Mouse (Mus musculus) kidney, adult 8-10 months (tissue): ENCODE measurements at regions not wholly inside any gene's neighbourhood (a gene's known extent, or its start where the extent isn't known, plus 50 kb on each side); places are given as distances from the start of the nearest gene placed in this dataset.
A peak's percentile ranks its signal among the peaks of the same experiment; 100 is the strongest.

ENCODE experiments used
- DNase-seq, 2 experiments: peaks; one replicate each; pipeline ENCODE4 v3.0.0; 2022

DNA sequence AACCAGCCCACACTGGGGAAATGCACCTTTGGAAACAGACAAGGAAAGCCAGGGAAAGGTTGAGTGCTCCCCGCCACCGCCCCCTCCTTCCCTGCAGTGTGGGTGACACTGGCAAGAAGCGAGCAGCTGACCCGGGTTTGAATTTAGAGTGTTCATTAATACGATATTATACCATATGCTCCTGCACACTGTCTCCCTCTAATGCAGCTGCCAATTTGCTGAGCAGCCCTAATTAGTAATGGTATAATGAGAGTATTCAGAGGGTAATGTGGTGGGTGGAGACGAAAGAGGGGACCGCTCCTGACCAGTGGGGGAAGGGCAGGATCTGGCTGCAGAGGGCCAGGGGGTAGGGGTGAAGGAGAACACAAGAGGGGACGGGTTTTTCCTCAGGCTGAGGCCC lies 111.9 kb upstream of the Lhx1 start:
- DNase-seq: no peak

DNA sequence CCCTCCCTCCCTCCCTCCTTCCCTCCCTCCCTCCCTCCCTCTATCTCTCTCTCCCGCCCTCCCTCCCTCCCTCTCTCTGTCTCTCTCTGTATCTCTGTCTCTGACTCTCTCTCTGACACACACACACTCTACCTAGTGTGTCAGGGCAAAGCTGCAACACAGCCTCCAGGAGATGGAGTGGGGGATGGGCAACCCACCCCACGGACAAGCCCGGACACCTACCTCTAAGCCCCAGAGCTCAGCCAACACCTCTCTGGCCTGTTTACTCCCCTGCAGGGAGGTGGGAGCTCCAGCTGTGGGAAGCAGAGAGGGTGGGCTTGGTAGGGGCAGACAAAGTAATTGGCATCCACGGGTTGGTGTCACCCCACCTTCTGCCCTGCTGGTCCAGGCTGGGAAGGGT lies 109.7 kb upstream of the Lhx1 start:
- no peak for DNase-seq

DNA sequence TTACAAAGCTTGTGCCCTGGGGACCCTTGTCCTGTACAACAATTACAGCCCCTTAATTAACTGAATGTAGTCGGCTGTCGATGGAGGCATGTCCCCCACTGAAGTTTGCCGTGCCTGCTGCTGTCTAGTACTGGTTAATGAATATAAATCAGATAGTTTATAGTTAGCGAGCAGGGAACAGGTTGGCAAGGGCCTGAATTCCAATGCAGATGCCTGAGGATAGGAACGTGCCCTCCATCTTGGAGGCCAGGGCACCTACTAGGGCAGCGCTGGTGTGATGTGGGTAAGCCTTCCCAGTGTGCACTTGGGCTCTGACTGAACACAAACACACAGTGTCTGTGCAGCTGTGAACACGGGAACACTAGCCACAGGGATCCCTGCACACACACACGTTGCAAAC lies 108.0 kb upstream of the Lhx1 start:
- DNase-seq: peak; percentile 63 to 83

DNA sequence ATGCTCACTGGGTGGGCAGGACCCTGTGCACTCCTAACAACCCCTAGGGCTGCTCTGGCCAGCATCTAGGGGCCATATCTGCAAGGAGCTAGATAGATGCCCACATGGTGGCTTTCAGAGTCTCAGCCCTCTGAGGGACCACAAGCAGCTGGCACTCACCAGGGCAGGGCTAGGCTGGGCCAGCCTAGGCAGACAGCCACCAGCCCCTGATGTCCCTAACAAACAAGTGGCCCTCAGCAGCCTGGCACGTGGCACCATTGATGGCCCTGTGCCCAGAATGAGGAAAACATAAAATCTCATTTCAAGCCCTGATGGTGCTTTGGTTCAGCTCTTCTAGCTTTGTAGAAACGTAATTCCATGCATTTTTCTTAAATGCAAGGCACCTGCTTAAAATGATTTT lies 102.8 kb upstream of the Lhx1 start:
- peak; percentile 71 to 78 for DNase-seq

DNA sequence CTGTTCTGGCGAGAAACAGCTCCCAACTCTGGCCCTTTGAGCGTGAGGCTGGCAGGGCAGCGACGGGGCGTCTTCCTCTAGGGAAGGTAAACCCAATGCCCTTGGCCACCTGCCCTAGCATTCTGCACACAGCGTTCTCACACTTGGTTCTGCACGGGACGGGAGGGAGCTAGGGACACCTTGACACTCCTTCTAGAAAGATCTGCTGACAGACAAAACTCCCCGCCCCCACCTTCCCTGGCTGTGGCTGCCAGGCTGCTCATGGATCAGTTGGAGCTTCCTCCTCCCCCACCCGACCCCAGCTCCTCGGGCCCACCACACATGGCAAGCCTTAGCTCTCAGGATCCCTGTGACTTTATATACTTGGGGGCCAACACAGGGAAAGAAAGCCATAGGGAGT lies 102.3 kb upstream of the Lhx1 start:
- DNase-seq: peak; percentile 51 to 57

DNA sequence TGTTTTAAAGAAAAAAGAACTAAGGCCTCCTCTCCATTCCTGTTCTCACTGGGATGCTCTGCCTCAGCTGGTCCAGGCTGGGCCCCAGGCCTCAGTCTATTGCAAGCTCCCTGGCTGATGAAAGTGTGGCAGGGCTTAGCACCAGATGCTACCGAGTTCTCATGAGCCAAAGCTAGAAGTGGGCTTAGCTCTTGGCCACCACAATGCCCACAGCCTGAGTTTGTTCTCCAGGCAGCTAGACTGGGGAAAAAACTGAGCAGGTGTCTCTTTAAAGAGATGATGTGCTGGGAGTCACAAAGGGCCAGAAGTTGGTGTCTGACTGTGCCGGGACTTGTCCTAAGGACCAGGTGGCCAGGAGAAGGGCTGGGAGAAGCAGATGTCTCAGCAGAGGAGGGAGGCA lies 101.9 kb upstream of the Lhx1 start:
- no peak for DNase-seq

DNA sequence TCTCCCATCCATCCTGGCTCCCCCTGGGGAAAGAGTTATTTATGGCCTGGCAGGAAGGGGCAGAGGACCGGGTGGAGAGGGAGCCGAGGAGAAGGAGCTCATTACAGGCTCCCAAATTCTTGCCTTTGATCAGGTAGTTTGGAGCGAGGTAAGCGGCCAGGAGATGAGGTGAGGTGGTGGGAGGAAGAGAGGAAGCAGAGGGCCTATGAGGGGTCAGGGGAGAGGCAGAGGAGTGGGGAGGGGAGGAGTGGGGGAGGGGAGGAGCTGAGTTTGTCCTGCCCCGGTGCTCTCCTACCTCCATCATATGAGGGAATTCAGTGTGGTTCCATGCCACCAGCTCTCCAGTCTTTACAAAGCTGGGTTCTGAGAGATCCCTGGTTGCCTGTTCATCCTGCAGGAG lies 98.8 kb upstream of the Lhx1 start:
- DNase-seq: no peak

DNA sequence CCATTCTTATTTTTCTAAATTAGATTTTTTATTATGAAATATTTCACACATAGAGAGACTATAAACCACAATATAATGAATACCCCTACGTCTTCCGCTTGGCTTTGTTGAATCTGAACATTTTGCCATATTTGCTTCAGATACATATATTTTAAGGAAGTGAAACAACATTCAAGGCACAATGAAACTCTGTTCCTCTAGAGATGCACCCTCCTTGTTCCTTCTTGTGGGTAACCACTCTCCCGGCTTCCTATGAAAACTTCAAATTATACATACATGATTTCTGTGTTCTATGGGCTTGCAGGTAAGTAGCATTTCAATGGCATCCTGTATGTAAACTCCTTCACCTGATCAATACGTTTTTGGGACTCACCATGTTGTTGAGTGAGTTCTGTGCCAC lies 94.4 kb upstream of the Lhx1 start:
- DNase-seq: no peak

DNA sequence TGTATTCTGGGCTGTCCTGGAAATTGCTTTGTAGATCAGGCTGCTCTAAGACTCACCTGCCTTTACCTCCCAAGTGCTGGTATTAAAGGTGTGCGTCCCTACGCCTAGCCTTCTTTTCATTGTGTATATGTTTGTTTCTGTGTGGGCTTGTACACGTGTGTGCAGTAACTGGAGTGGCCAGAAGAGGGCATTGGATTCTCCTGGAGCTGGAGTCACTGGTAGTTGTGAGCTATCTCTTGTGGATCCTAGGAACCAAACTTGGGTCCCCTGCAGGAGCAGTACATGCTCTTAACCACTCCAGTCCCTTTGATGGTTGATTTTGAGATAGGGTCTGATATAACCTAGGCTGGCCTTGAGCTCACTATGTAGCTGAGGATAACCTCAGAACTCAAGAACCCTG lies 93.2 kb upstream of the Lhx1 start:
- DNase-seq: no peak

DNA sequence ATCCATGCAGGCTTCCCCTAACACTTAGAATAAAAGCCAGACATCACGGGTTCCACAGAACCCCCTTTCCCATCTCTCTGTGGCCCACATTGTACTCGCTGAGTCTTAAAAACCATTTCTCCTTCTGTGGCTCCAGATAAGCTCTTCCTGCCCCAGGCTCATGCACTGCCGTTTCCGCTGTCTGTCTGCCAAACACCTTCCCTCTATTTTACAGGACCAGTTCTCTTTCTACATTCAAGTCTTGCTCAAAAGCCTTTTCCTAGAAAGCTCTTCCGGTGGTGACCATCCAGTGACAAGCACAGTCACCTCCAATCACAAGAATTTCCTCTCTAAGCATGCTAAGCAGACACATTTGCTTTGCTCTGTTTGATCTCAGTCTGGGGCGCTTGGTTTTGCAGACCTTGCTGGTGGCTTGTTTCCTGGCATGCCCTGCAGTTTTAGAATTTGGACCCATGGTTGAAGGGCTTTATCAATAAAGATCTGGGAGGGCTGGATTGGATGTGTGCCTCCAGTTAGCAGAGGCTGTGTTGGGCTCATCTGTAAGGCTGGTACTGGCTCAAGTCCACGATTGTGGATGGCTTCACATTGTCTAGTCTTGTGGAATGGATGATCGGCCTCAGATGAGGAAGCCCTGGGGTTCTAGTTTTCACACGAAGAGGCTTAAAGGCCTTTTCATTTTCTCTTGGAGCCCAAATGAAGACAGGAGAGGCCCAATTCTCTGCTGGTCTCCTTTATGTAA lies 87.8 kb upstream of the Lhx1 start:
- no peak for DNase-seq

DNA sequence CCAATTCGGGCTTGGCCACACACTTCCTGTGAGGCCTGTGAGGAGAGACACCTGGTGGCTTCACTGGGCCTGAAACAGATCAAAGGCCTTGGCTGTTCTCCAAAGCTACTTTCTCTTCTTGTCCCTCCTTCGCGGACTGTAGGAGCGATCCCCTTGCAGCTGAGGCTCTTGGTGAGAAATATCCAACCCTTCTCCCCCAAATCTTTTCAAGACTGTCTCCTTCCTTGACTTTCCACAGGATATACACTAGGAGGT lies 86.2 kb upstream of the Lhx1 start:
- DNase-seq: peak in 1 of 2 experiments; percentile 17

DNA sequence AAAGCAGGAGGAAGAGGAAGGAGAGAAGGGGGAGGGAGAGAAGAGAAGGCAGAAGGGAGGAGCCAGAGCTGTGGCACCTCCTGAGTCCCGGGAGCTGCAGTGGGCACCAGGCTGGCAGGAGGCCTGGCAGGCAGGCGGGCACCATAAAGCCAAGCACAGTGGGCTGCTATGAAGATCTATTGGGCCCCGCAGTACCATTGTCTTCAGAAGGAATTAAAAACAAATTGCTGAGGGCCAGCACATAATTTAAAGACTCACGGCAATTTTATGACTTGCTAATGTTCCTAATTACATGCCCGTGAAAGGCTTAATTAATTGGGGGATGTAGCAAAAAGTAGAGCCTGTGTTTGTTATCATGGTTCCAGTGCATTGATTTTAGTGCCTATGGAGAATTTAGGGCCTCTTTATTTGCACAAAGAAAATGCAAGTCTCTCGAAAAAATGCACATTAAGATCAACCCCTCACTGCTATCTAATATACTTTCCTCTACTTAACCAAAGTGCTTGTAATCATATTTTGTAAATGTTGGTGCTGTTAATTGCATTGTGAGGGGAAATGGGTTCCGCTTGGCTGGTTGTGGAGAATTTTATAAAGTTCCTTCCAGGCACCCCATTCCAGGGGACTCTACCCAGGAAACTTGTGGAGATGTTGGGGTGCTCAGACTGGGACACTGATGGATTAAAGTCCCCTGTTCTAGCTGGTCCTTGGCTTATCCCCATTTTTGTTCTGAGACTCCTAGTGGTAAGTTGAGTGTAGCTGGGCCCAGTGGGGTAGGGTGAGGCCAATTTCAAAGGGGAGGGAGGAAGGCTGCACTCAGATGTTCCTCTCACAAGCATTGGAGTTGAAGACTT lies 85.7 kb upstream of the Lhx1 start:
- DNase-seq: no peak

DNA sequence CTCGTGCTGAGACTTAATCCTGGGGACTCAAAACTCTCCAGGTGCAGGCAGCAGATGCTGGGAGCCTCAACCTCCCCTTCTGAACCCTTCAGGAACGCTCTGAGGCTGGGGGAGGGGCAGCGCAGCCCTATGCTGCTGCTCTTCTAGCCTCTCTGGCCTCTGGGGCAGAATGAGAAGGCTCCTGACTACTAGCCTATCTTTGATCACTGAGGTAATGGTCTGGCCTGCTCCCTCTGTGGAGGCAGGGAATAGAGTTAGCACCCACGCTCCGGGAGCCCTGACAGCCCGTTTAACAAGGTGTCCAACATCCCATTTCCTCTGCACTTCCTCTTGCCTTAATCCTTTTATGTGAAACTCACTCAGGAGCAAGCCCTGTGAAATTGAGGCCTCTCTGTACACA lies 79.4 kb upstream of the Lhx1 start:
- no peak for DNase-seq

DNA sequence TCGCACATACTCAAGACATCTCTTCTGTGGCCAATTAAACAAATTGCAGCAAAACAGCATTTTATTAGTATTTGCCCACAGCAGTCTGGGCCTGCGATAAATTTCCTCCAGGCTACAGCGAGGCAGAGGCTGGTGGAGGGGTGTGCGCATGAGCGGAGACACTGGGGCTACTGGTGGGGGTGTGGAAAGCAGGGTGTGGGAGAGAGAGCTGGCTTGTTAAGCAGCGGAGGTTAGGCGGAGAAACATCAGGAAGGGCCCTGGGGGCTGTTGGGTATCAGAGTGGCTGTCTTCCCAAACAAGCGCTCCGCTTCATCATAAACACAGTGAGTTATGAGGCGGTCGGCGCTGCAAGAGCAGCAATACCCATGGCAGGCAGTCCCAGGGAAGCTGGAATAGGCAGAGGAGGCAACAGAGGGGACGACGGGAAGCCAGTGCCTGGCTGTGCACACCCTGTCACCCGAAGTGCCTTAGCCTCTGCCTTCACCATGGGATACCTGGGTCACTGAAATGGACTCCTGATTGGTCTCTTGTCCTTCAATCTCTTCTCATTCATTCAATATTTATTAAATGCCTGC lies 74.0 kb upstream of the Lhx1 start:
- no peak for DNase-seq

DNA sequence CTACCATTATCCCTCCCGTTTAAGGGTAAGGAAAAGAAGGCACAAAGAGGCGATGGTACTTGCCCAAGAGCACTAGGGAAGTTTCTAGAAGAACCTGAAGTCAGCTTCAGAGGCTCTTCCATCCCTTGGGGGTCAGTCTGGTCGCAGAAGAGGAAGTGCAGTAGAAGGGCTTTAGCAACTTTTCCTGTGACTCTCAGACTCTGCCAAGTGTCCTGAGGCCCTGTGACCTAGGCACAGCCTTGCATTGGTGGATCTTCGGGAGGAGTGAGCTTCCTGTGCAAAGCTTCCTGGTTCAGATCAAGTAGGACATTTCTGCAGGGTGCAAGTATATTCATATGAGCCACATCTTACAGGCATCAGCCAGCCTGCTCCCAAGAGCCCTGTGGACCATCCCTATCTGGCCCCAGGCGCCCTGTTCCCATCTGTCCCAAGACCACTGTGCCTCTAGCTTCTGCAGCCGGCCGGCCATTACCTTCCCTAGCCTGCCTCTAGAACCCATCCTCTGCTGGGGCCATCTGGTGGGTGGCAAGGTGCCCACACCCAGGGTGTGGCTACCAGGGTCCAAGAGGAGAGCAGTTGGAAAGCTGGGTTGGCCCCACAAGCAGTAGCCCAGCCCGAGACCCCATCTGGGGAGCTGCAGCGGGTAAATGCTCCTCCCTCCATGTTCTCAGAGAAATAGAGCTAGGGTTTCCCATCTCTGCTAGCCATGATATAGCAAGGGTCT lies 72.4 kb upstream of the Lhx1 start:
- no peak for DNase-seq

DNA sequence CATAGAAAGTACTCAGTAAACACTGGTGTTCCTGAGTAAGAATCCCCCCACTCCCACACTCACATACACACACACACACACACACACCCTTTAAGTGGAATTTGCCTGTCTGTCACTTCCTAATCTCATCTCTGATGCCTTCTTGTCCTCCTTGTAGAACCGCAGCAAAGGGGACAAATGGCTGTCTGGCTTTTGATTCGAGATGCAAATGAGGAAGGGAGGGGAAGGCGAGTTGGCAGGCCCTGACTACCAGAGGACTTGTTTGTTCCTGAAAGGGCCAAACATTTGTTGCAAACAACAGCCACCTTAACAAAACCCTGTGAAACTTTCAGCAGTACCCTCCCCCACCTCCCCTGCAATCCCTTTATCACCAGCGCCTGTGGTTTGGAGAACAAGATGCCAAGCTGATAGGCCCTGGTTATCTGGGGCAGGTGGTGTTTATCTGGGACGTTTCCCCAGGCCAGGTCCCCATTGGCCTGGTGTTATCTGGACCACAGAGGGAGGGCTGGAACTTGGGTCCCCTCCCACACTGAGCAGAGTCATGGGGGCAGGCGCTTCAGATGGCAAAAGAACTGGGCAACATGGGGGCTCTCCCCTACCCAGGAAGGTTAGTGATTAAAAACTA lies 67.5 kb upstream of the Lhx1 start:
- no peak for DNase-seq

DNA sequence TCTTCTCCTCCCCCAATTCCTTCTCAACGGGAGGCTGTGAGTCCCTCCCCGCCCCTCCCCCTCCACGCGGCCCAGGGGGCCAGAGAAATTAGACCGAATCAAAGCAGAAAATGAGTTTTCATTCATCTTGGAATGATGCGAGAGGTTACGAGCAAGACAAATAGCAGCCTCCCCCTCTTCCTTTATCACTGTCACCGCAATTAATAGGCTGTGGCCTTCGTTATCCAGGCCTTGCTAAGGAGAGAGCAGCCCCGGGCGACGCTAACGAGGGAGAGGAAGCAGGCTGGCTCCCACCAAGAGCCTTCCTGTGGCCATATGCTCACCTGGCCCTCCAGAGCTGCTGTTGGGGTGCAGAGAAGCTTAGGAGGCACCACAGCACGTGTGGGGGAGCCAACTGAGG lies 61.8 kb upstream of the Lhx1 start:
- no peak for DNase-seq

DNA sequence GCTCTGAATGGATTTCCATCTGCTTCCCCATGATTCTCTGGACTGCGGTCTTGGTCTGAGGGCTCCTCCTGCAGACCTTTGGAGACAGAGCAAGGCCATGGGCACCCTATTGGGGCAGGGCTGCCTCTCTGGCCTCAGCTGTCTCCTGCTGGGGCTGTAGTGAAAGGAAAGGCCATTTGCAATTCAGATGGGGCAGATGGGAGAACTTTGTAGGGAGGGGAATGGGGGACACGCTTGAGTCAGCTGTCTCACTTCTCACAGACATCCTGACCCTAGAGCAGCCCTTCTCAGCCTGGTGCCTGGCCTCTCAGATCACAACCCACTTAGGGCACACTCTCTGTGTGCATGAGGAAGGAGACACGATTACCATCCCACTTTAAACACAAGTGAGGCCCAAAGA lies 60.3 kb upstream of the Lhx1 start:
- DNase-seq: no peak

DNA sequence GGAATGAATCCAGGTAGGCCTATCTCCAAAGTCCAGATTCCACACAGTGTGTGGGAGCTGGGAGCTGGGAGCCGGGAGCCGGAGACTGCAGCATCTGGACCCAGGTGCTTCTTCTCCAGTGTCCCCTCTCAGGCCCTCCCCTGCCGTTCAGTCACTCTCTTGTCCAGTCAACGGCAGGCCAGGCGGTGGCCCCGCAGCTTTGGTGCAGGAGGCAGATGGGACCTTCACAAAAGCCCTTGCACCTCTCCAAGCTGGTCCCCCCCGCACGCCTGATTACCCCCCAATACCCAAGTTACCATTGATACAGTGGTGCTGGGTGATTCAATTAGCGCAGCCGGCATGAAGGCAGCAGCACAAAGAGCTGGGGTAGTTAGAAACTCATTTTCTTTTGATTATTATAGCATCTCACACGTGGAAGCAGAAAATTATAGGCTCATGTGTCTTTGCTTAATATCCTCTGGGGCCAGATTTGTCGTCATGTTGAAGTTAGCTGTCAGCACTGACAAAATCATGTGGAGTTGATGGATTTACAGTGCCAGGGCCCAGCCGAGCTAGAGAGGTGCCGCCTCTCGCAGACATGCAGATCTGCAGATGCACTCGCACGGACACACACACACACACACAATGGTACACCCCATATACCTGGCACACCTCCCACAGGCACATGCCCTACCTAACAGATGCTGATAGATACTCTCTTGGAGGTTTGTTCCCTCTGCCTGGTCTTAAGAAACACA lies 53.6 kb upstream of the Lhx1 start:
- no peak for DNase-seq
